Mouse (Mus musculus): ENCODE measurements at regions not wholly inside any gene's neighbourhood (a gene's known extent, or its start where the extent isn't known, plus 50 kb on each side); places are given as distances from the start of the nearest gene placed in this dataset.

GRCm38 (mm10) chr11:51911481-51911880, 54.0 kb upstream of the Jade2 start:
- no peak for DNase-seq (ENCODE audit: low read depth, low spot score)

- no peak for DNase-seq (ENCODE audit: low read depth, low spot score)
These were observed 51.8 kb upstream of the Cdkn2aipnl start for GRCm38 (mm10) chr11:51915656-51916032.

GRCm38 (mm10) chr11:51916033-51916929, 51.2 kb upstream of the Cdkn2aipnl start:
- DNase-seq (ENCODE audit: low read depth, low spot score) = peak; percentile 88
